25 mouse cellular contexts compared by ENCODE assay signal in genomic region chr8:128541355-128542090, GRCm38 (mm10).
A peak's percentile ranks its signal among the peaks of the same experiment; 100 is the strongest.
DNase-seq lines count a peak whose midpoint lies in the region; ATAC-seq and TF ChIP-seq lines count a peak whose summit lies in the region.
"Had no signal": no experiment of that assay in that cellular context is flagged by ENCODE, and none has a peak within 500 bp of the region (broad histone marks: within the 10 kb centered on the region; RNA-seq: fewer than 3 reads in every experiment).

No protein-coding gene starts in this region.

- no peaks in the 10 kb centered on the region for H3K9me3 ChIP-seq in neural tube, embryonic 15.5 days (replicated peaks)
- no peaks in the 10 kb centered on the region for H3K9me3 ChIP-seq in hindbrain, embryonic 16.5 days (ENCODE audit: control insufficient read depth, low read length)
- H3K9me3 ChIP-seq: embryonic facial prominence, embryonic 12.5 days; embryonic facial prominence, embryonic 15.5 days; forebrain, embryonic 15.5 days; heart, embryonic 10.5 days; heart, embryonic 13.5 days; hindbrain, embryonic 12.5 days; hindbrain, embryonic 15.5 days had no signal

- intact Hi-C loops in heart, postnatal 25 days (cut with DNase I) = loop anchor here (10.0 kb wide), 1 partner anchor 1347 kb away; no protein-coding TSS in a partner anchor

- no peaks in the 10 kb centered on the region for H3K27me3 ChIP-seq in C2C12 (ENCODE audit: control insufficient read depth, insufficient read depth, insufficient read length)
- H3K27me3 ChIP-seq in myocyte (ENCODE audit: control insufficient read depth, insufficient read depth, insufficient read length) = no peaks in the 10 kb centered on the region
- H3K27me3 ChIP-seq in neural tube, embryonic 15.5 days (replicated peaks) = no peaks in the 10 kb centered on the region
- H3K27me3 ChIP-seq in hindbrain, embryonic 16.5 days (replicated peaks; ENCODE audit: control insufficient read depth, insufficient read depth, low read length) = no peaks in the 10 kb centered on the region
- H3K27me3 ChIP-seq: embryonic facial prominence, embryonic 12.5 days; embryonic facial prominence, embryonic 15.5 days; forebrain, embryonic 15.5 days; heart, embryonic 13.5 days; hindbrain, embryonic 12.5 days; hindbrain, embryonic 15.5 days had no signal

- H3K4me1 ChIP-seq in neural tube, embryonic 15.5 days = 0 out of 2 replicates have a peak, but pooled peaks cover 3% of the 10 kb centered on the region
- H3K4me1 ChIP-seq in hindbrain, embryonic 16.5 days (ENCODE audit: control insufficient read depth, insufficient read depth, low read depth, low read length) = no peaks in the 10 kb centered on the region
- H3K4me1 ChIP-seq: embryonic facial prominence, embryonic 12.5 days; hindbrain, embryonic 12.5 days; hindbrain, embryonic 15.5 days had no signal

- WGBS in neural tube, embryonic 15.5 days = 17% methylated on average over 1 of the region's 1 CpGs
- WGBS in hindbrain, embryonic 16.5 days = 56% methylated on average over 1 of the region's 1 CpGs

- ATAC-seq in neural tube, embryonic 15.5 days (ENCODE audit: low FRiP score) = peak; percentile 55; the same call in 1 of the 2 replicates
- ATAC-seq in hindbrain, embryonic 16.5 days = no peak
- ATAC-seq: CD4-positive, CD25-positive, alpha-beta regulatory T cell, adult 4 months; forebrain, embryonic 15.5 days had no signal

- 0 out of 2 replicates have a peak overlapping the region, but pooled peaks have one; percentile 33 for H3K27ac ChIP-seq in neural tube, embryonic 15.5 days (replicated peaks)
- no peak overlapping the region for H3K27ac ChIP-seq in hindbrain, embryonic 16.5 days (ENCODE audit: low read depth, low read length)
- H3K27ac ChIP-seq: embryonic facial prominence, embryonic 12.5 days; embryonic facial prominence, embryonic 15.5 days; forebrain, embryonic 15.5 days; heart, adult 2 months; heart, embryonic 10.5 days; heart, embryonic 13.5 days; hindbrain, embryonic 12.5 days; hindbrain, embryonic 15.5 days had no signal

- H3K79me3 ChIP-seq in C2C12 (ENCODE audit: low read depth) = no peaks in the 10 kb centered on the region

- no peak overlapping the region for H3ac ChIP-seq in C2C12 (ENCODE audit: control insufficient read depth, insufficient read length, low read depth)
- no peak overlapping the region for H3ac ChIP-seq in myocyte (ENCODE audit: control insufficient read depth, insufficient read length)

- no peak for DNase-seq in heart, postnatal 25 days (ENCODE audit: low spot score)
- no peak for DNase-seq in gastrocnemius, adult 18-20 months (ENCODE audit: low spot score)
- DNase-seq: adrenal gland, adult 2 months; adrenal gland, postnatal 14 days; B cell, adult 2 months; cerebellum, adult 11 months; cerebellum, adult 2 months; cerebellum, adult 9-11 months; cerebellum, postnatal 25 days; gastrocnemius, postnatal 10 days; gastrocnemius, postnatal 36 days; heart, adult 2 months; heart, postnatal 14 days had no signal

- no peaks in the 10 kb centered on the region for H3K79me2 ChIP-seq in C2C12 (ENCODE audit: control insufficient read depth, insufficient read depth)
- no peaks in the 10 kb centered on the region for H3K79me2 ChIP-seq in myocyte (ENCODE audit: control insufficient read depth, insufficient read depth)

- no peak overlapping the region for H3K4me2 ChIP-seq in myocyte (ENCODE audit: low read depth)
- no peak overlapping the region for H3K4me2 ChIP-seq in neural tube, embryonic 15.5 days
- H3K4me2 ChIP-seq in hindbrain, embryonic 16.5 days (ENCODE audit: low read length) = no peak overlapping the region
- H3K4me2 ChIP-seq: embryonic facial prominence, embryonic 12.5 days; embryonic facial prominence, embryonic 15.5 days; forebrain, embryonic 15.5 days; heart, embryonic 13.5 days; hindbrain, embryonic 12.5 days; hindbrain, embryonic 15.5 days had no signal

- TF ChIP-seq POLR2A in myocyte (IDR thresholded peaks at IDR 0.05; ENCODE audit: insufficient read length, low read depth) = no peak

- H3K4me3 ChIP-seq in C2C12 (ENCODE audit: insufficient read depth, poor library complexity, severe bottlenecking) (no peak overlapping the region), myocyte (no peak overlapping the region)
- H3K4me3 ChIP-seq in neural tube, embryonic 15.5 days (replicated peaks) = no peak overlapping the region
- no peak overlapping the region for H3K4me3 ChIP-seq in hindbrain, embryonic 16.5 days (ENCODE audit: low read length)
- H3K4me3 ChIP-seq: embryonic facial prominence, embryonic 12.5 days; embryonic facial prominence, embryonic 15.5 days; forebrain, embryonic 15.5 days; heart, adult 2 months; heart, embryonic 10.5 days; heart, embryonic 13.5 days; hindbrain, embryonic 12.5 days; hindbrain, embryonic 15.5 days had no signal

- H3K9ac ChIP-seq in neural tube, embryonic 15.5 days (replicated peaks) = no peak overlapping the region
- H3K9ac ChIP-seq in hindbrain, embryonic 16.5 days (ENCODE audit: low read depth, low read length) = no peak overlapping the region
- H3K9ac ChIP-seq: embryonic facial prominence, embryonic 12.5 days; embryonic facial prominence, embryonic 15.5 days; forebrain, embryonic 15.5 days; heart, embryonic 13.5 days; hindbrain, embryonic 12.5 days; hindbrain, embryonic 15.5 days had no signal

- no peak for TF ChIP-seq CTCF in C2C12 (IDR thresholded peaks at IDR 0.05; ENCODE audit: control insufficient read depth, insufficient read depth, insufficient read length)

- H3K36me3 ChIP-seq in C2C12 (ENCODE audit: control insufficient read depth, insufficient read depth) (no peaks in the 10 kb centered on the region), myocyte (ENCODE audit: control insufficient read depth, insufficient read depth) (no peaks in the 10 kb centered on the region)
- H3K36me3 ChIP-seq in neural tube, embryonic 15.5 days = no peaks in the 10 kb centered on the region
- no peaks in the 10 kb centered on the region for H3K36me3 ChIP-seq in hindbrain, embryonic 16.5 days (ENCODE audit: control insufficient read depth, insufficient read depth, low read length)
- H3K36me3 ChIP-seq: embryonic facial prominence, embryonic 12.5 days; embryonic facial prominence, embryonic 15.5 days; forebrain, embryonic 15.5 days; heart, embryonic 10.5 days; heart, embryonic 13.5 days; hindbrain, embryonic 12.5 days; hindbrain, embryonic 15.5 days had no signal

TF ChIP-seq in C2C12, 6 proteins besides CTCF, POLR2A, EP300 and RAD21:
- TF ChIP-seq MAX (IDR thresholded peaks at IDR 0.05) (no peak), CEBPB (IDR thresholded peaks at IDR 0.05; ENCODE audit: low read depth) (no peak), MYOG (IDR thresholded peaks at IDR 0.05; ENCODE audit: control insufficient read depth, extremely low read depth, insufficient read length) (no peak), MYOD1 (IDR thresholded peaks at IDR 0.05; ENCODE audit: control insufficient read depth, insufficient read length, low read depth) (peak; percentile 83), USF1 (IDR thresholded peaks at IDR 0.05; ENCODE audit: low read depth) (no peak)

TF ChIP-seq in myocyte, 11 proteins besides CTCF, POLR2A, EP300 and RAD21:
- peak in 2 of 3 experiments; percentile 85 to 93 for TF ChIP-seq MYOD1 (IDR thresholded peaks at IDR 0.05; ENCODE audit: control insufficient read depth in 1 of 3, insufficient read length in 2 of 3, low read depth in 2 of 3)
- TF ChIP-seq CEBPB (IDR thresholded peaks at IDR 0.05; ENCODE audit: insufficient read depth, poor library complexity, severe bottlenecking) = no peak
